Mouse (Mus musculus): ENCODE measurements at regions not wholly inside any gene's neighbourhood (a gene's known extent, or its start where the extent isn't known, plus 50 kb on each side); places are given as distances from the start of the nearest gene placed in this dataset.

GRCm38 (mm10) chr2:72747299-72747698 is 232.9 kb downstream of the Sp3 start:
- Histone ChIP-seq H3K9ac (ENCODE audit: insufficient read depth, low read depth) (no peak overlapping the region), H3K4me3 (replicated peaks in 1 of 3; ENCODE audit: low read depth in 2 of 3, low read length in 2 of 3, poor library complexity in 1 of 3) (no peak overlapping the region), H3K4me1 (ENCODE audit: control insufficient read depth in 1 of 2, insufficient read depth in 2 of 2) (no peaks in the 10 kb centered on the region), H3K27me3 (replicated peaks) (no peaks in the 10 kb centered on the region), H3K36me3 (replicated peaks in 1 of 2; ENCODE audit: control insufficient read depth in 1 of 2, insufficient read depth in 1 of 2, low read length in 1 of 2) (no peaks in the 10 kb centered on the region), H3K9me3 (replicated peaks; ENCODE audit: low read length) (peaks cover 4% of the 10 kb centered on the region), H3K4me2 (ENCODE audit: insufficient read depth, low read depth, poor library complexity, severe bottlenecking) (no peak overlapping the region), H3K79me2 (replicated peaks; ENCODE audit: control insufficient read depth, extremely low read depth, insufficient read depth, poor library complexity, severe bottlenecking) (no peaks in the 10 kb centered on the region), H3K27ac (ENCODE audit: insufficient read depth, low read depth) (no peak overlapping the region)
- no peak for DNase-seq (ENCODE audit: extremely low read depth)
- TF ChIP-seq MXI1 (IDR thresholded peaks at IDR 0.05; ENCODE audit: low read depth, low read length): no peak
- TF ChIP-seq MEF2A (IDR thresholded peaks at IDR 0.05; ENCODE audit: borderline replicate concordance, low read depth, low read length): no peak
- no peak for TF ChIP-seq USF2 (conservative IDR thresholded peaks at IDR 0.05; ENCODE audit: low read depth, low read length)
- TF ChIP-seq IRF4 (IDR thresholded peaks at IDR 0.05; ENCODE audit: low read depth, low read length): no peak
- TF ChIP-seq UBTF (IDR thresholded peaks at IDR 0.05; ENCODE audit: low read depth, low read length): no peak
- no peak for TF ChIP-seq MYC (IDR thresholded peaks at IDR 0.05; ENCODE audit: low read depth, low read length)
- no peak for TF ChIP-seq USF1 (IDR thresholded peaks at IDR 0.05; ENCODE audit: low read depth, low read length)
- no peak for TF ChIP-seq POLR2A (IDR thresholded peaks at IDR 0.05; ENCODE audit: low read depth, low read length)
- TF ChIP-seq GABPA (IDR thresholded peaks at IDR 0.05; ENCODE audit: insufficient replicate concordance, low read depth, low read length): no peak
- TF ChIP-seq CHD2 (IDR thresholded peaks at IDR 0.05; ENCODE audit: low read length): no peak
- no peak for TF ChIP-seq KAT2A (IDR thresholded peaks at IDR 0.05; ENCODE audit: insufficient replicate concordance, low read length)
- TF ChIP-seq TCF12 (IDR thresholded peaks at IDR 0.05; ENCODE audit: low read depth, low read length): no peak
- TF ChIP-seq SIN3A (IDR thresholded peaks at IDR 0.05; ENCODE audit: low read length): no peak
- TF ChIP-seq POLR2AphosphoS2 (IDR thresholded peaks at IDR 0.05; ENCODE audit: low read depth, low read length): no peak
- in situ Hi-C loops (cut with MboI; ENCODE audit: low pct_ligation_motif_present, low pct_unique_long_range_greater_than_20kb, low sequenced_read_pairs): no loop called here
- dilution Hi-C loops (cut with MboI; ENCODE audit: extremely low pct_ligation_motif_present, extremely low pct_unique_long_range_greater_than_20kb, low sequenced_read_pairs): no loop called here

- no peaks in the 10 kb centered on the region for H3K4me1 ChIP-seq (ENCODE audit: control insufficient read depth in 1 of 2, insufficient read depth in 2 of 2)
- no peak overlapping the region for H3K9ac ChIP-seq (ENCODE audit: insufficient read depth, low read depth)
- no peak overlapping the region for H3K4me2 ChIP-seq (ENCODE audit: insufficient read depth, low read depth, poor library complexity, severe bottlenecking)
- peaks cover 4% of the 10 kb centered on the region for H3K9me3 ChIP-seq (replicated peaks; ENCODE audit: low read length)
- DNase-seq (ENCODE audit: extremely low read depth): no peak
- H3K27me3 ChIP-seq (replicated peaks): no peaks in the 10 kb centered on the region
- dilution Hi-C loops (cut with MboI; ENCODE audit: extremely low pct_ligation_motif_present, extremely low pct_unique_long_range_greater_than_20kb, low sequenced_read_pairs) (no loop called here), in situ Hi-C loops (cut with MboI; ENCODE audit: low pct_ligation_motif_present, low pct_unique_long_range_greater_than_20kb, low sequenced_read_pairs) (no loop called here)
- H3K27ac ChIP-seq (ENCODE audit: insufficient read depth, low read depth): no peak overlapping the region
- no peak overlapping the region for H3K4me3 ChIP-seq (replicated peaks in 1 of 3; ENCODE audit: low read depth in 2 of 3, low read length in 2 of 3, poor library complexity in 1 of 3)
- H3K79me2 ChIP-seq (replicated peaks; ENCODE audit: control insufficient read depth, extremely low read depth, insufficient read depth, poor library complexity, severe bottlenecking): no peaks in the 10 kb centered on the region
- H3K36me3 ChIP-seq (replicated peaks in 1 of 2; ENCODE audit: control insufficient read depth in 1 of 2, insufficient read depth in 1 of 2, low read length in 1 of 2): no peaks in the 10 kb centered on the region
- TF ChIP-seq NELFE (IDR thresholded peaks at IDR 0.05; ENCODE audit: low read depth, low read length) (no peak), MAX (IDR thresholded peaks at IDR 0.05; ENCODE audit: low read length) (no peak), USF1 (IDR thresholded peaks at IDR 0.05; ENCODE audit: low read depth, low read length) (no peak), USF2 (conservative IDR thresholded peaks at IDR 0.05; ENCODE audit: low read depth, low read length) (no peak), ZC3H11A (IDR thresholded peaks at IDR 0.05; ENCODE audit: low read depth, low read length) (no peak), TCF12 (IDR thresholded peaks at IDR 0.05; ENCODE audit: low read depth, low read length) (no peak), MAFK (IDR thresholded peaks at IDR 0.05; ENCODE audit: insufficient replicate concordance, low read length) (no peak), PAX5 (IDR thresholded peaks at IDR 0.05; ENCODE audit: low read length) (no peak), EP300 (IDR thresholded peaks at IDR 0.05; ENCODE audit: low read length) (no peak), BHLHE40 (IDR thresholded peaks at IDR 0.05; ENCODE audit: low read depth, low read length) (no peak), ZMIZ1 (IDR thresholded peaks at IDR 0.05; ENCODE audit: low read depth, low read length) (no peak), TBP (conservative IDR thresholded peaks at IDR 0.05; ENCODE audit: low read depth, low read length) (no peak), HCFC1 (IDR thresholded peaks at IDR 0.05; ENCODE audit: low read depth, low read length) (no peak), ETS1 (conservative IDR thresholded peaks at IDR 0.05; ENCODE audit: low read depth, low read length) (no peak), E2F4 (IDR thresholded peaks at IDR 0.05; ENCODE audit: insufficient replicate concordance, low read depth, low read length) (no peak)
These were observed 230.8 kb downstream of the Sp3 start for GRCm38 (mm10) chr2:72749495-72749894.
